Mouse (Mus musculus) midbrain, postnatal 0 days (tissue): Measurements from ENCODE around the gene Ppp1r9a. TPM values are rescaled to one million over a fixed set of nuclear protein-coding genes. Genes with fewer than 3 reads are reported as not detected.

ENCODE experiments used
- ATAC-seq: fragments of 200-750 bp; cut with Nextera tagmentation; 2 replicates; pipeline ENCODE4 v1.8.0; 2017; ENCODE audit warnings: moderate number of reproducible peaks, mild to moderate bottlenecking, moderate TSS enrichment, moderate library complexity; ENCODE audit not compliant: low FRiP score
- DNase-seq: peaks from one replicate; pipeline ENCODE4 v3.0.0-alpha.2; 2015; ENCODE audit warnings: low spot score
- H3K27ac ChIP-seq: fragments of 300-500 bp; sonication (generic); 2 replicates; pipeline ENCODE4 v1.5.1; 2014; ENCODE audit warnings: low read depth, mild to moderate bottlenecking, low read length, mixed read lengths
- H3K27me3 ChIP-seq: fragments of 300-500 bp; sonication (generic); 2 replicates; pipeline ENCODE4 v1.6.1; 2014; ENCODE audit warnings: low read length, control low read depth, mixed read lengths; ENCODE audit not compliant: insufficient read depth
- H3K36me3 ChIP-seq: fragments of 300-500 bp; sonication (generic); 2 replicates; pipeline ENCODE4 v1.6.1; 2014; ENCODE audit warnings: low read length, control low read depth, mixed read lengths; ENCODE audit not compliant: insufficient read depth
- H3K4me1 ChIP-seq: fragments of 300-500 bp; sonication (generic); 2 replicates; pipeline ENCODE4 v1.6.1; 2014; ENCODE audit warnings: mild to moderate bottlenecking, control low read depth, antibody characterized with exemption, low read length, mixed read lengths; ENCODE audit not compliant: insufficient read depth
- H3K4me2 ChIP-seq: fragments of 300-500 bp; sonication (generic); 2 replicates; pipeline ENCODE4 v1.6.1; 2014; ENCODE audit warnings: low read depth, mild to moderate bottlenecking, low read length, mixed read lengths; ENCODE audit not compliant: poor library complexity, severe bottlenecking
- H3K4me3 ChIP-seq: fragments of 300-500 bp; sonication (generic); 2 replicates; pipeline ENCODE4 v1.5.1; 2014; ENCODE audit warnings: low read depth, mild to moderate bottlenecking, low read length, moderate library complexity
- H3K9ac ChIP-seq: fragments of 300-500 bp; sonication (generic); replicated peaks from 2 replicates; pipeline ENCODE4 v1.6.1; 2014; ENCODE audit warnings: mild to moderate bottlenecking, low read length, moderate library complexity, mixed read lengths; ENCODE audit not compliant: poor library complexity, severe bottlenecking
- H3K9me3 ChIP-seq: fragments of 300-500 bp; sonication (generic); 2 replicates; pipeline ENCODE4 v1.6.1; 2016; ENCODE audit warnings: low read length, control low read depth
- CTCF ChIP-seq: IDR thresholded peaks from 2 replicates; pipeline ENCODE4 v1.5.1; 2016; ENCODE audit warnings: antibody characterized with exemption, mild to moderate bottlenecking
- WGBS: fragments of 180-500 bp; shearing (Covaris S2); extraction: QIAGEN DNeasy Blood & Tissue Kit; methylation state at CpG from one replicate; pipeline ENCODE4 v1.1.7; 2014; 5-methylcytosine and 5-hydroxymethylcytosine counted together
- polyA plus RNA-seq: library from polyadenylated mRNA; unstranded; fragments of >200 nt; fragmentation: Nextera tagmentation; extraction: Ambion mirVana; gene quantifications from 2 replicates; pipeline ENCODE4 v1.2.1, GENCODE M21; 2015
- total RNA-seq: library from RNA; depleted of rRNA; stranded (reverse); fragments of >200 nt; gene quantifications from 2 replicates; pipeline ENCODE4 v1.2.3, GENCODE M21; 2014

Ppp1r9a gene
- total and polyA plus RNA-seq, 2 experiments from 2014 or later: 43.6 to 66.3 TPM

GRCm38 (mm10) chr6:5188938-5189337 is 286.2 kb downstream of the Ppp1r9a start:
- Histone ChIP-seq H3K27ac (no peak overlapping the region), H3K27me3 (no peaks in the 10 kb centered on the region), H3K9ac (no peak overlapping the region), H3K36me3 (no peaks in the 10 kb centered on the region), H3K4me2 (no peak overlapping the region), H3K9me3 (no peaks in the 10 kb centered on the region), H3K4me3 (no peak overlapping the region), H3K4me1 (no peaks in the 10 kb centered on the region)
- 84% methylated on average over 6 of the region's 6 CpGs for WGBS
- no peak for ATAC-seq
- TF ChIP-seq CTCF: no peak
- DNase-seq: no peak

DNA sequence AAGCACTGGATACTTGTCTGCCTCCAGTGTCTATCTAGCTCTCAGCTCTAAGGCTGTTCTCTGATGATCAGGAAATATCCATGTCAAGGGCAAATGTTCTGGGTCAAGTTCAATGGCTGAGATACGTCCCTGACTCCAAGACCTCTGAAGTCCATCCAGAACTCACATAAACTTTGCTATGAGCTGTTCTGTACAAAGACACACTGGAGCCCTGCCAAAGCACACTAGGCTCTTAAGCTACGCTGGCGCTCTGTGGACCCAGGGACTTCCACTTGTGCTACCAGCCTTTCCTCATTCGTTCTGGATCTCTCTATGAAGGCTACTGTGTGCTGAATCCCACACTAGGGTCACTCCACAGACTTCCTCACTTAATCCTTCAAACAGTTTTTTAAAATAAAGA is 286.8 kb downstream of the Ppp1r9a start:
- TF ChIP-seq CTCF: no peak

DNA sequence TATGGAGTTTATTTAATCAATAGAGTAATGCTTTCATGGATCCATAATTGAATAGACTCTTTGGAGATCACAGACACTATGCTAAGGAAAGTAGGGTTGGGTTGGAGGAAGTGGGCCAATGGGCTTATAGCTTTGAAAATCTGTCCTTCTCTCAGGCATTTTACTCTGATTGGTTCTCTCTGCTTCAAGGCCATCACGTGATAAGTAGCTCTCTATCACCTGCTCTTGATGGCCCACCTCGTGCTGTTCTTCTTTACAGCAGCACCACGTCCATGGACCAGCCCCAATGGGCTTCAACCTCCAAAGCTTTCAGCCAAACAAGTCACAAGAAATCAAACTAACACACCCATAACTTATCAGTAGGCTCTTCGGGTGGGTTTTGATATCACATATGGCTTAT is 288.0 kb downstream of the Ppp1r9a start:
- DNase-seq: no peak
- H3K4me1 ChIP-seq: no peaks in the 10 kb centered on the region
- no peak for ATAC-seq
- no peak overlapping the region for H3K27ac ChIP-seq
- 84% methylated on average over 4 of the region's 4 CpGs for WGBS
- no peak overlapping the region for H3K9ac ChIP-seq
- no peak overlapping the region for H3K4me2 ChIP-seq
- TF ChIP-seq CTCF: no peak
- no peaks in the 10 kb centered on the region for H3K36me3 ChIP-seq
- H3K27me3 ChIP-seq: no peaks in the 10 kb centered on the region
- H3K9me3 ChIP-seq: no peaks in the 10 kb centered on the region
- no peak overlapping the region for H3K4me3 ChIP-seq

More for the DNA sequence above, 286.8 kb downstream of the Ppp1r9a start:
- Histone ChIP-seq H3K9me3 (no peaks in the 10 kb centered on the region), H3K4me2 (no peak overlapping the region), H3K4me3 (no peak overlapping the region), H3K27ac (no peak overlapping the region), H3K4me1 (no peaks in the 10 kb centered on the region), H3K27me3 (no peaks in the 10 kb centered on the region), H3K9ac (no peak overlapping the region), H3K36me3 (no peaks in the 10 kb centered on the region)
- WGBS: 54% methylated on average over 4 of the region's 4 CpGs
- ATAC-seq (no peak), DNase-seq (no peak)

DNA sequence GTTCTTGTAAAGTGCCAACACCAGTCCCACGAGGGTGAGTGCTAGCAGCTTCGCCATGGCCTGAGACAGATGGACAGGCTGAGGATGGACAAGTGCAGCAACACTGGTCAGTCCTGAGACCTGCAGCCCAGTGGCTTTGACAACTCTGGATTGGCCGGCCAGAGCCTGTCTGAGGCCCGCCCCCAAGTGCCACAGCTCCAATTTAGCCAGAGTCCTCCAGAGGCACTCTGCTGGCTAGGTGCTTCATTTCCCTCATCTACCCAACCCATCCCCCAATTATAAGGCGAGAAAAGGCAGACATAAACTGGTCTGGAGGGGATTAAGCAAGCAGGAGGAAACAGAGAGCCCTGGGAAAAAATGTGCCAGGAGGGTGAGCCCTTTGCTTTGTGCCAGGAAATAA is 291.0 kb downstream of the Ppp1r9a start, which contains the start of gene Pon1:
Gene Pon1 (minus strand): TSS at position 254 of the 400 bp plus-strand sequence.
- no peak for DNase-seq
- Histone ChIP-seq H3K9ac (no peak within 1 kb of the TSS), H3K36me3 (no peaks in the 10 kb centered on the region), H3K4me1 (no peaks in the 10 kb centered on the region), H3K4me3 (no peak within 1 kb of the TSS), H3K27me3 (no peaks in the 10 kb centered on the region), H3K4me2 (no peak within 1 kb of the TSS), H3K27ac (no peak within 1 kb of the TSS), H3K9me3 (no peaks in the 10 kb centered on the region)
- TF ChIP-seq CTCF: no peak
- no peak for ATAC-seq
- 44% methylated on average over 5 of the region's 5 CpGs for WGBS

GRCm38 (mm10) chr6:5198590-5198989 is 295.9 kb downstream of the Ppp1r9a start:
- no peak overlapping the region for H3K4me3 ChIP-seq
- no peak overlapping the region for H3K4me2 ChIP-seq
- no peaks in the 10 kb centered on the region for H3K9me3 ChIP-seq
- no peak overlapping the region for H3K27ac ChIP-seq
- 94% methylated on average over 5 of the region's 5 CpGs for WGBS
- DNase-seq: no peak
- H3K4me1 ChIP-seq: no peaks in the 10 kb centered on the region
- no peak for TF ChIP-seq CTCF
- no peak overlapping the region for H3K9ac ChIP-seq
- no peaks in the 10 kb centered on the region for H3K36me3 ChIP-seq
- H3K27me3 ChIP-seq: no peaks in the 10 kb centered on the region
- no peak for ATAC-seq

- Histone ChIP-seq H3K4me2 (no peak overlapping the region), H3K9ac (no peak overlapping the region), H3K27ac (no peak overlapping the region), H3K27me3 (no peaks in the 10 kb centered on the region), H3K9me3 (no peaks in the 10 kb centered on the region), H3K4me3 (no peak overlapping the region), H3K4me1 (no peaks in the 10 kb centered on the region), H3K36me3 (no peaks in the 10 kb centered on the region)
- TF ChIP-seq CTCF: no peak
- 80% methylated on average over 8 of the region's 8 CpGs for WGBS
- no peak for DNase-seq
- no peak for ATAC-seq
Observed at GRCm38 (mm10) chr6:5199376-5199905, 296.7 kb downstream of the Ppp1r9a start.
